Mouse (Mus musculus): ENCODE results near the gene Ypel1. TPM values are rescaled to one million over a fixed set of nuclear protein-coding genes. Genes with fewer than 3 reads are reported as not detected.

Ypel1 gene
- polyA plus RNA-seq, 1 experiment from 2014 or later, result 145 TPM

DNA sequence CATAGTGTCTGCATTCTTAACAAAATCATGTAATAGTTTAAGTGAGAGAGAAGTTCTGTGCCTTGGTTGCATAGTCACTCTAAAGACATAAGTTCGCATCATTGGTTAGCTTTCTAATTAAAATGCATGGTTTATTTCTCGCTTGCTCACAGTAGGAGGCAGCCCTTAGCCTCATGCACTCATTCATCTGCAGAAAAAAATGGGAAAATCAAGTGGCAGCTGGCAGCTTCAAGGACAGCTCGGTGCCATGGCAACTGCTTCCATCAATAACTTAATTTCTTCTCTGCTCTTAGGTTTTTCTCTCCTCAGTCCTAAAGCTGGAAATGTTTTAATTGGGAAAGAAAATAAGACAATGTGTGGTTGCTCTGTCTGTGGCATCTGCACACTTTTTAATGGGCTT is 13.9 kb upstream of the Ypel1 start:
- peak; percentile 72 for ATAC-seq
- Histone ChIP-seq H3K36me3 (ENCODE audit: poor library complexity, severe bottlenecking) (no peaks in the 10 kb centered on the region), H3K27ac (peak overlapping the region; percentile 79), H3K9me3 (replicated peaks) (no peaks in the 10 kb centered on the region), H3K4me1 (peaks cover 10% of the 10 kb centered on the region), H3K9ac (no peak overlapping the region), H3K4me2 (peak overlapping the region; percentile 13; the same call in 1 of the 2 replicates), H3K27me3 (no peaks in the 10 kb centered on the region), H3K4me3 (no peak overlapping the region)
- WGBS, result 17% methylated on average over 3 of the region's 3 CpGs

DNA sequence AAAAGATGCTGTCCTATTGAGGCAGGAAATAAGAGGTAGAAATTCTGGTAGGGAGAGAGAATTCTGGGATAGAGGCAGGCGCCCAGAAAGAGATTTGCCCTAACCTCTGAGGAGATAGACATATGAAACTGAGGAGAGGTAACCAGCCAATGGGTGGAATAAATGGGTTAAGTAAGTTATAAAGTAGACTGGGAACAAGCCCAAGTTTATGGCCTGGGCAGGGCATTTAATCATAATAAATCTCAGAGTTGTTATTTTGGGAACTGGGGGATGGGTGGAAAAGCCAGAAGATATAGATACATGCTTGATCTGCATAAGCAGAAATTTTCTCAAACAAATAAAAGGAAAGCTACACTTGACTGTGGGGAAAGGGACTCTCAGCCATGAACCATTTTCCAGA is 7.2 kb upstream of the Ypel1 start:
- ATAC-seq, result no peak
- no peak overlapping the region for H3K4me2 ChIP-seq
- WGBS, result 76% methylated on average over 1 of the region's 1 CpGs
- H3K27me3 ChIP-seq, result no peaks in the 10 kb centered on the region
- no peaks in the 10 kb centered on the region for H3K9me3 ChIP-seq (replicated peaks)
- no peak overlapping the region for H3K4me3 ChIP-seq
- no peaks in the 10 kb centered on the region for H3K4me1 ChIP-seq
- H3K36me3 ChIP-seq (ENCODE audit: poor library complexity, severe bottlenecking), result no peaks in the 10 kb centered on the region
- no peak overlapping the region for H3K9ac ChIP-seq
- H3K27ac ChIP-seq, result no peak overlapping the region

DNA sequence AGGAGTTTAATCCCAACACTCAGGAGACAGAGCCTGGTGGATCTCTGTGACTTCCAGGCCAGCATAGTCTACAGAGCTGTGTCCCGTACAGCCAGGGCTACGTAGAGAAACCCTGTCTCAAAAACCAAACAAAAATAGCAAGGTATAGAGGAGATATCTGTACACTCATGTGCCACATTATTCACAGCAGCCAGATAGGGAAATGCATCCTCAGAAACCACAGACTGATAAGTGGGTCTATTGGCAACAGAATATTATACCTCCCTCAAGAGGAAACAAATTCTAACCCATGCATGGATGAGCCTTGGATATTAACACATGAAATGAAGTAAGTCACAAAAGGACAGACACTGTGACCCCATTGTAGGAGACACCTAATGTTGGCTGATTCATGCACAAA is 1.9 kb upstream of the Ypel1 start:
- WGBS, result 92% methylated on average over 2 of the region's 2 CpGs
- Histone ChIP-seq H3K9ac (no peak overlapping the region), H3K4me2 (no peak overlapping the region), H3K4me1 (peaks cover 19% of the 10 kb centered on the region), H3K27me3 (no peaks in the 10 kb centered on the region), H3K27ac (no peak overlapping the region), H3K36me3 (ENCODE audit: poor library complexity, severe bottlenecking) (peaks cover 6% of the 10 kb centered on the region; the same call in 1 of the 2 replicates), H3K9me3 (replicated peaks) (no peaks in the 10 kb centered on the region; the same call in 1 of the 2 replicates), H3K4me3 (no peak overlapping the region)
- ATAC-seq, result no peak

DNA sequence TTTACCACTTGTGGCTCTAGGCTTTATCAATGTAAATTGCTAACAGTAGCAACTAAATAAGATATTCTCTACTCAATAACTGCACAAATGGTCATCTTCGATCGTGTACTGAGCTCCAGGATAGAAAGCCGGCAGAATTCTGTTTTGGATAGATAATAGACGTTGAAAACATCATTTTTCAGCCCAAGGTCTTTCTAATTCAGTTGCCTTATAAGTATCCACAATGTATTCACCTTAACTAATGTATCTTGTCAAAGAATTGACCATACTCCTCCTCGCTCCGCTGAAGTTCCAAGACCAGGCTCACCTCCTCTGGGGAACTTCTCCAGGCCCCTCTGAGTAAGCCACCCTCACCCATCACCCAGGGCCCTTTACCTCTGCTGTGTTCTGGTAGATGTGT is 1.2 kb downstream of the Ypel1 start:
- Histone ChIP-seq H3K9ac (peak overlapping the region; percentile 89), H3K27me3 (no peaks in the 10 kb centered on the region), H3K4me3 (peak overlapping the region; percentile 79), H3K9me3 (replicated peaks) (peaks cover 2% of the 10 kb centered on the region), H3K27ac (no peak overlapping the region), H3K4me1 (peaks cover 41% of the 10 kb centered on the region), H3K36me3 (ENCODE audit: poor library complexity, severe bottlenecking) (peaks cover 35% of the 10 kb centered on the region), H3K4me2 (peak overlapping the region; percentile 75)
- 47% methylated on average over 6 of the region's 6 CpGs for WGBS
- ATAC-seq, result no peak

DNA sequence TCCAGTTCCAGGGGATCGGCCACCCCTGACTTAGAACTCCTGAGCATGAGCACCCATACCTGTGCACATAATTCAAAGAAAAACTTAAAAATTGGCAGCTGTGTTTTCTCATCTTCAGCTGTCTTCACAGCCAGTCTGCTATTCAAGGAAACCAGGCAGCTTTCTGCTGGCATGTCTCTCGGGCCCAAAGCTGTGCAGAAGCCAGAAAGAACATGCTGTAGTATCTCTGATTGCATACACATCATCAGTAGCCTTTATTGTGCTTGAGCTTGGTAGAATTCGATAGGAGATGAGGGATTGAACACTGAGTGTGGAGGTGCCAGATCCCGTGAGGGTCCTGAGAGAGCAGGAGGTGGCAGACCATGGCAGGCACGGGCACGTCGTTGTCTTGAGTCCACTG is 3.5 kb downstream of the Ypel1 start:
- no peak for ATAC-seq
- Histone ChIP-seq H3K27me3 (no peaks in the 10 kb centered on the region), H3K4me1 (peaks cover 46% of the 10 kb centered on the region), H3K27ac (no peak overlapping the region), H3K9me3 (replicated peaks) (peaks cover 4% of the 10 kb centered on the region), H3K4me2 (peak overlapping the region; percentile 10; the same call in 1 of the 2 replicates), H3K9ac (no peak overlapping the region), H3K4me3 (no peak overlapping the region), H3K36me3 (ENCODE audit: poor library complexity, severe bottlenecking) (peaks cover 57% of the 10 kb centered on the region)
- 90% methylated on average over 7 of the region's 7 CpGs for WGBS

DNA sequence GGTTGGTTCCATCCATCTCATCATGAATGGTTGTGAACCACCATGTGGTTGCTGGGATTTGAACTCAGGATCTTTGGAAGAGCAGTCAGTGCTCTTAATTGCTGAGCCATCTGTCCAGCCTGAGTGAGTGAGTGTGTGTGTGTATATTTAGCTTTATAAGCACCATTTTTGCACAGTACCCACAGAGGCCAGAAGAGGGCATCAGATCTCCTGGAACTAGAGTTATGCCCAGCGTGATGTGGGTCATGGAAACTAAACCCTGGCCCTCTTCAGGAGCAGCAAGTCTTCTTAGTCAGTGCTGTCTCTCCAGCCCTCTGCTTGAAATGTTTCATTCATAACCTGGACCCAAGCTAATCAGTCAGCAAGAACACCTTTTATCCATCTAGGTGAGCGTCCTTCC is 6.8 kb downstream of the Ypel1 start:
- H3K9me3 ChIP-seq (replicated peaks), result peaks cover 4% of the 10 kb centered on the region; the same call in 1 of the 2 replicates
- ATAC-seq, result no peak
- H3K27me3 ChIP-seq, result no peaks in the 10 kb centered on the region
- H3K9ac ChIP-seq, result no peak overlapping the region
- 97% methylated on average over 2 of the region's 2 CpGs for WGBS
- H3K4me2 ChIP-seq, result no peak overlapping the region
- H3K4me1 ChIP-seq, result peaks cover 42% of the 10 kb centered on the region
- no peak overlapping the region for H3K4me3 ChIP-seq
- peaks cover 87% of the 10 kb centered on the region for H3K36me3 ChIP-seq (ENCODE audit: poor library complexity, severe bottlenecking)
- H3K27ac ChIP-seq, result no peak overlapping the region

DNA sequence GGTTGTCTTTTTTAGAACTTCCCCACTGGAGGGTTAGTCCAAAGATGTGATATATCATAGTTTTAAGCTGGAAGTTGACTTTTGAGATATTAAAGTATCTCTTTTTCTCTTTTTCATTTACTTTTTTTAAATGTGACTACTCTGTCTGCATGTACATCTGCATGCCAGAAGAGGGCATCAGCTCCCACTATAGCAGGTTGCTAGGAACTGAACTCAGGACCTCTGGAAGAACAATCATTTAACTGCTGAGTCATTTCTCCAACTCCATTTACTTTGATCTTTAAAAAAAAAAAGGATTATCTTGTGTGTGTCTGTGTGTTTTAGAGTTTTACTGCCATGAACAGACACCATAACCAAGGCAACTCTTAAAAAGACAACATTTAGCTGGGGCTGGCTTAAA is 7.4 kb downstream of the Ypel1 start:
- no peak for ATAC-seq
- Histone ChIP-seq H3K9me3 (replicated peaks) (peaks cover 4% of the 10 kb centered on the region; the same call in 1 of the 2 replicates), H3K4me2 (no peak overlapping the region), H3K36me3 (ENCODE audit: poor library complexity, severe bottlenecking) (peaks cover 92% of the 10 kb centered on the region), H3K27ac (no peak overlapping the region), H3K9ac (no peak overlapping the region), H3K4me3 (no peak overlapping the region), H3K4me1 (peaks cover 36% of the 10 kb centered on the region), H3K27me3 (no peaks in the 10 kb centered on the region)

DNA sequence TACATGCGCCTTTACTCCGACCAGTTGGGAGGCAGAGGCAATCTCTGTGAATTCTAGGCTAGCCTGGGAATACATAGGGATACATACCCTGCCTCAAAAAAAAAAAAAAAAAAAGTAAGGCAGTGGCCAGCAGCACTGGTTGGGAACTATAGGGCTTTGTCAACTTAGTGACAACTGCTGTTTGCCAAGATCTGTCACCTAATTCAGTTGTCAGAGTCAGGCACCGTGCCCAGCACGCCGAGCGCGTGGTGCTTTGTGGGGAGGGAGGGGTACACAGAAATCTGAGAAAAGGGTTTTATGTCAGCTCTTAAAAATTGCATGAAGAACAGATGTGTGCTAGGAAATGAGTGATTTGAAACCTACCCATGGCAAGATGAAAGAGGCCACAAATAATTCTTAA is 8.6 kb downstream of the Ypel1 start:
- Histone ChIP-seq H3K4me2 (no peak overlapping the region), H3K9me3 (replicated peaks) (peaks cover 4% of the 10 kb centered on the region; the same call in 1 of the 2 replicates), H3K27ac (no peak overlapping the region; the same call in 1 of the 2 replicates), H3K27me3 (no peaks in the 10 kb centered on the region), H3K36me3 (ENCODE audit: poor library complexity, severe bottlenecking) (peaks cover 94% of the 10 kb centered on the region), H3K4me3 (no peak overlapping the region), H3K4me1 (peaks cover 27% of the 10 kb centered on the region), H3K9ac (no peak overlapping the region)
- WGBS, result 58% methylated on average over 7 of the region's 7 CpGs
- ATAC-seq, result peak; percentile 59

DNA sequence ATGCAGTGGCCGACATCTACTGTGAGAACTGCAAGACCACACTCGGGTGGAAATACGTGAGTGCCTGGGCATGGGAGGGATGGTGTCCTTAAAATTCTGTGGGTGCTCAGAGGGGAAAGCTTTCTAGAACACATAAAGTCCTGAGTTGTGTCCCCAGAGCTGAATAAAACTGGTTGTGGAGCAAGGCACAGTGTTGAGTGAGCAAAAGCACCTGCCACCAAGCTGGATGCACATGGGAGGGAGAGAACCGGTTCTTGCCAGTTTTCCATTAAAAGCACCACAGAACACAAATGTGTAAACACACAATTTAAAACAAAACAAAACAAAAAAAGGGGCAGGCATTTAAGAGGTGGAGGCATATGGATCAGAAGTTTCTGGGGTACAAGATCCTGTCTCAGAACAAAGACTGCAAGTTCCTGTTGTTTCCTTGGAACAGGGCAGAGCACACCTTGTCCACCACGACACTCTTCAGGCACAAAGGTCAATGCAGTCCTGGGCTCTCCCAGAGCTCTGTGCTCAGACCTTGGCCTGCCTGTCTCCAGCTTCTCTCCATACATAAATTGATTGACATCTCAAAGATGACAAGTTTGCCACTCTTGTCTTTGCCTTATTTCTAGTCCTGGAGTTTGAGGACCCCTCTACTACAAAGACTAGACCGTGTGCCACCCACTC is 12.8 kb downstream of the Ypel1 start:
- ATAC-seq, result no peak
- WGBS, result 91% methylated on average over 6 of the region's 6 CpGs
- no peak overlapping the region for H3K27ac ChIP-seq
- H3K27me3 ChIP-seq, result no peaks in the 10 kb centered on the region
- no peak overlapping the region for H3K4me2 ChIP-seq
- H3K4me3 ChIP-seq, result no peak overlapping the region
- peaks cover 96% of the 10 kb centered on the region for H3K36me3 ChIP-seq (ENCODE audit: poor library complexity, severe bottlenecking)
- H3K9me3 ChIP-seq (replicated peaks), result no peaks in the 10 kb centered on the region
- peaks cover 9% of the 10 kb centered on the region for H3K4me1 ChIP-seq
- H3K9ac ChIP-seq, result no peak overlapping the region

DNA sequence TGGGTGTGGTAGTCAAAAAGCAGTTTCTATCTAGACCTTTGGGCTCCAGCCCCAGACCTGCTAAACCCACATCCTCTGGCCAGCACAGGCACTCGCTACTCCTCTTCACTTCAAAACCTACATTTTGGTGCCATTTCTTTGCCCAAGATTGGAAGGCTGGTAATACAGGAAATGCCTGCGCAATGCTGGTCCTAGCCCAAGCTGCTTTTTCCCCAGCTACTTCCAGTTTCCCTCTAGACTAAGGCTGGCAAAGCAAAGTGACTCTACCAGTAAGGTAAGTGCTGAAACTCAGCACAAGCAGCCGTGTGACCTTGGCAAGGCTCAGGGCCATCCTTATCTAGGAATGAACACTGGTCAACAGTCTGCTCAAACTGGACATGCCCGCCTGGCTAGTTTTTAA is 16.1 kb downstream of the Ypel1 start:
- no peak overlapping the region for H3K4me2 ChIP-seq
- no peaks in the 10 kb centered on the region for H3K27me3 ChIP-seq
- no peaks in the 10 kb centered on the region for H3K9me3 ChIP-seq (replicated peaks)
- H3K4me3 ChIP-seq, result no peak overlapping the region
- no peak for ATAC-seq
- H3K9ac ChIP-seq, result no peak overlapping the region
- H3K27ac ChIP-seq, result no peak overlapping the region
- H3K4me1 ChIP-seq, result no peaks in the 10 kb centered on the region
- 94% methylated on average over 4 of the region's 4 CpGs for WGBS
- peaks cover 100% of the 10 kb centered on the region for H3K36me3 ChIP-seq (ENCODE audit: poor library complexity, severe bottlenecking)

DNA sequence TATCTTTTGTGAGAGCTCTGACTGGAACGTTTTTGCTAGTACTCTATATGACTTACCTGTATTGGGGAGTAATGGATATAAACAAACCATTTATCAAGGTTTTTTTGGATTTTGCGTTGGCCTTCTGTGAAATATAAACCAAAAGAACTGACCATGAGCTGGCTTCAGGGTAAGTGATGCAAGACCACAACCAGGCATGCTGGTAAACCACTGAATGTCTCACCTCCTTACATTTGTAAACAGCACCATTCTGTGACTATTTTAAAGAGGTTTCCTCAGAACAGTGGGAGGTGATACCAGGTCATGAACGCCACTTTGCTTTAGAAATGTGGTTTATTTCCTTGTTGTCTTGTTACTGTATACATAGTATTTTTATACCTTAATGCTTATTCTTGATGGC is 16.7 kb downstream of the Ypel1 start:
- WGBS, result 93% methylated on average over 3 of the region's 3 CpGs
- H3K36me3 ChIP-seq (ENCODE audit: poor library complexity, severe bottlenecking), result peaks cover 100% of the 10 kb centered on the region
- ATAC-seq, result no peak

DNA sequence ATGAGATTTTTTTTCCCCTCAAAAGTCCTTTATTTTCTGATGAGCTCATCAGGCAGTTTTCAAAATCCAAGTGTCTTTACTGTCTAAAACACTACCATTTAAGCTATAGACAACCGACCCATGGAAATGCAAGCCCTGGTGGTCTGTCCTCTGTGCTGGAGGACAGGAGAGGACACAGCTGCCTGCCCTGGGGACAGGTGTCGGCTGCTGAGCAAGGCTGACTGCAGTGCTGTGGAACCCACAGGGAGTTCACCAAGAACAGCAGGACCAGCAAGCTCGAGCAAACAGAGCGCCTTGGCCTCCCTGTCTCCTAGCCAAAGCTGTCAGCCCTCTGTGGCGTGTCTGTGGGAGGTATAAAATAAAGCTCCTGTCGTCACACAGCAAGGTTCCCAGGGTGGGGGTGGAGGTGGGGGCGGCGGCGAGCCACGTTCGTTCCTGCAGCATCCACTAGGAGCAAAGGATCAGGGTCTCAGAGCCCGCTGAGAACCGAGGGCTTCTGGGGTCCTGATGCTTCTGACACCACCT is 17.2 kb downstream of the Ypel1 start:
- no peaks in the 10 kb centered on the region for H3K27me3 ChIP-seq
- H3K4me2 ChIP-seq, result no peak overlapping the region
- H3K36me3 ChIP-seq (ENCODE audit: poor library complexity, severe bottlenecking), result peaks cover 100% of the 10 kb centered on the region
- no peaks in the 10 kb centered on the region for H3K9me3 ChIP-seq (replicated peaks)
- ATAC-seq, result no peak
- H3K9ac ChIP-seq, result no peak overlapping the region
- no peak overlapping the region for H3K27ac ChIP-seq
- H3K4me1 ChIP-seq, result no peaks in the 10 kb centered on the region
- no peak overlapping the region for H3K4me3 ChIP-seq
- WGBS, result 81% methylated on average over 13 of the region's 13 CpGs

More for the DNA sequence above, 16.7 kb downstream of the Ypel1 start:
- Histone ChIP-seq H3K27me3 (no peaks in the 10 kb centered on the region), H3K27ac (no peak overlapping the region), H3K9ac (no peak overlapping the region), H3K4me1 (no peaks in the 10 kb centered on the region), H3K9me3 (replicated peaks) (no peaks in the 10 kb centered on the region), H3K4me3 (no peak overlapping the region), H3K4me2 (no peak overlapping the region)

DNA sequence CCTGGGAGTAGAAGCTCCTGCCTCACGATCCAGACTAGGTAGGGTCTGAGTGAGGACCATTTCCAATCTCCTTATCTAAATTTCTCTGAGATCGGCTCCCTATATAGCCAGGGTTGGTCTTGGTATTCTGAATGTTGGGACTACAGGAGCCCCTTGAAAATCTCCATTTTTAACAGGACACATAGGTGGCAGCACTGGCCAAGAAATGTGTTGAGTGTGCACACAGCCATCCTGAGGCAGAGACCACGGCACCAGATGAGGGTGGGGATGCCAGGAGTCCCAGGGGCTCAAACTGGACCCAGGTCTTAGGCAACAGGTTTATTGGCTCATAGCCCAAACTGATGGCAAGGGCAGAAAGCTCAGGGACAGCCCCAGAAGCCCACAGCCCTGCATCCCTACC is 18.9 kb downstream of the Ypel1 start:
- H3K36me3 ChIP-seq (ENCODE audit: poor library complexity, severe bottlenecking), result peaks cover 100% of the 10 kb centered on the region
- ATAC-seq, result no peak
- H3K4me2 ChIP-seq, result no peak overlapping the region
- H3K27me3 ChIP-seq, result no peaks in the 10 kb centered on the region
- no peak overlapping the region for H3K4me3 ChIP-seq
- 72% methylated on average over 3 of the region's 3 CpGs for WGBS
- no peak overlapping the region for H3K9ac ChIP-seq
- no peak overlapping the region for H3K27ac ChIP-seq
- H3K9me3 ChIP-seq (replicated peaks), result no peaks in the 10 kb centered on the region
- H3K4me1 ChIP-seq, result no peaks in the 10 kb centered on the region
